Mouse (Mus musculus): Measurements from ENCODE around the gene Gm21304. TPM values are rescaled to one million over a fixed set of nuclear protein-coding genes. Genes with fewer than 3 reads are reported as not detected.

Gm21304 gene
- total and polyA plus RNA-seq, 3 experiments = not detected

GRCm38 (mm10) chr10:104214527-104214926, 46.2 kb downstream of the Gm21304 start:
- TF ChIP-seq MEF2A (IDR thresholded peaks at IDR 0.05; ENCODE audit: extremely low read depth, insufficient replicate concordance, low read depth, low read length, poor library complexity, severe bottlenecking) (no peak), NELFE (IDR thresholded peaks at IDR 0.05; ENCODE audit: low read depth, low read length) (no peak), ZMIZ1 (IDR thresholded peaks at IDR 0.05; ENCODE audit: low read depth, low read length) (no peak), EP300 (IDR thresholded peaks at IDR 0.05; ENCODE audit: low read depth in 1 of 2, low read length in 2 of 2) (no peak), CHD2 (IDR thresholded peaks at IDR 0.05; ENCODE audit: low read length) (no peak), KAT2A (conservative IDR thresholded peaks at IDR 0.05; ENCODE audit: low read depth, low read length) (no peak), MAZ (IDR thresholded peaks at IDR 0.05; ENCODE audit: low read depth, low read length) (no peak), HCFC1 (IDR thresholded peaks at IDR 0.05; ENCODE audit: low read depth, low read length) (no peak), MYC (IDR thresholded peaks at IDR 0.05; ENCODE audit: low read depth, low read length) (no peak), RAD21 (IDR thresholded peaks at IDR 0.05; ENCODE audit: low read depth, low read length) (no peak), POLR2AphosphoS5 (IDR thresholded peaks at IDR 0.05; ENCODE audit: borderline replicate concordance, low read depth, low read length) (no peak), ETS1 (IDR thresholded peaks at IDR 0.05; ENCODE audit: low read depth, low read length) (no peak), UBTF (IDR thresholded peaks at IDR 0.05; ENCODE audit: borderline replicate concordance, insufficient read depth, low read depth, low read length) (no peak), CHD1 (IDR thresholded peaks at IDR 0.05; ENCODE audit: low read depth, low read length) (no peak), ZKSCAN1 (IDR thresholded peaks at IDR 0.05; ENCODE audit: low read depth, low read length) (no peak), TBP (IDR thresholded peaks at IDR 0.05; ENCODE audit: low read depth, low read length) (no peak), GABPA (IDR thresholded peaks at IDR 0.05; ENCODE audit: low read depth, low read length) (no peak)
- Histone ChIP-seq H3K27ac (ENCODE audit: control insufficient read depth, low read depth, low read length) (no peak overlapping the region), H3K9me3 (replicated peaks; ENCODE audit: insufficient read depth, low read length) (no peaks in the 10 kb centered on the region), H3K9ac (ENCODE audit: control insufficient read depth, low read depth, low read length, poor library complexity, severe bottlenecking) (no peak overlapping the region), H3K27me3 (ENCODE audit: control insufficient read depth in 1 of 2, insufficient read depth in 2 of 2, low read length in 2 of 2) (no peaks in the 10 kb centered on the region), H3K79me2 (ENCODE audit: control insufficient read depth, insufficient read depth, low read length, poor library complexity) (no peaks in the 10 kb centered on the region), H3K36me3 (ENCODE audit: control insufficient read depth in 1 of 2, insufficient read depth in 2 of 2, low read length in 2 of 2) (no peaks in the 10 kb centered on the region), H3K4me3 (ENCODE audit: control insufficient read depth in 1 of 2, insufficient read depth in 1 of 2, low read depth in 2 of 2, low read length in 2 of 2) (no peak overlapping the region), H3K4me1 (ENCODE audit: control insufficient read depth in 1 of 2, insufficient read depth in 2 of 2, low read length in 2 of 2) (no peaks in the 10 kb centered on the region)
- no peak for DNase-seq (ENCODE audit: low read depth, low spot score)

Other genes with a start within 250 kb of the Gm21304 start
- not detected in 2 replicates for gene Gm21293, start 25.5 kb upstream of the Gm21304 start, total RNA-seq (2012; rRNA removed)
- not detected for gene Gm21293, start 25.5 kb upstream of the Gm21304 start, polyA plus RNA-seq (2012; ENCODE audit: insufficient read depth in 1 of 2, insufficient read length in 2 of 2, low read depth in 1 of 2, low replicate concordance in 2 of 2, missing spikeins in 1 of 2)
- not detected in 2 replicates for gene Gm6763, start 17.0 kb upstream of the Gm21304 start, total RNA-seq (2012; rRNA removed)
- not detected for gene Gm6763, start 17.0 kb upstream of the Gm21304 start, polyA plus RNA-seq (2012; ENCODE audit: insufficient read depth in 1 of 2, insufficient read length in 2 of 2, low read depth in 1 of 2, low replicate concordance in 2 of 2, missing spikeins in 1 of 2)
- gene Gm8764, start 8.5 kb upstream of the Gm21304 start, total RNA-seq (2012; rRNA removed) = not detected in 2 replicates
- gene Gm8764, start 8.5 kb upstream of the Gm21304 start, polyA plus RNA-seq (2012; ENCODE audit: insufficient read depth in 1 of 2, insufficient read length in 2 of 2, low read depth in 1 of 2, low replicate concordance in 2 of 2, missing spikeins in 1 of 2) = not detected
- not detected in 2 replicates for gene Gm21312, start 8.5 kb downstream of the Gm21304 start, total RNA-seq (2012; rRNA removed)
- not detected for gene Gm21312, start 8.5 kb downstream of the Gm21304 start, polyA plus RNA-seq (2012; ENCODE audit: insufficient read depth in 1 of 2, insufficient read length in 2 of 2, low read depth in 1 of 2, low replicate concordance in 2 of 2, missing spikeins in 1 of 2)
- not detected in 2 replicates for gene Gm20765, start 17.0 kb downstream of the Gm21304 start, total RNA-seq (2012; rRNA removed)
- not detected for gene Gm20765, start 17.0 kb downstream of the Gm21304 start, polyA plus RNA-seq (2012; ENCODE audit: insufficient read depth in 1 of 2, insufficient read length in 2 of 2, low read depth in 1 of 2, low replicate concordance in 2 of 2, missing spikeins in 1 of 2)
- gene Gm4340, start 25.5 kb downstream of the Gm21304 start, total RNA-seq (2012; rRNA removed) = not detected in 2 replicates
- not detected for gene Gm4340, start 25.5 kb downstream of the Gm21304 start, polyA plus RNA-seq (2012; ENCODE audit: insufficient read depth in 1 of 2, insufficient read length in 2 of 2, low read depth in 1 of 2, low replicate concordance in 2 of 2, missing spikeins in 1 of 2)